Mouse (Mus musculus): ENCODE measurements around the gene Rnf180. TPM values are rescaled to one million over a fixed set of nuclear protein-coding genes. Genes with fewer than 3 reads are reported as not detected.

Gene Rnf180
- total RNA-seq, 4 experiments from 2014 or later, result 4.7 to 15.5 (median 9.9) TPM

- DNase-seq, result no peak
Observed at GRCm38 (mm10) chr13:105130080-105130479, 164.5 kb downstream of the Rnf180 start.

GRCm38 (mm10) chr13:105122092-105122491 is 172.5 kb downstream of the Rnf180 start:
- DNase-seq, result no peak

- DNase-seq, result no peak
Observed at GRCm38 (mm10) chr13:105121617-105122016, 173.0 kb downstream of the Rnf180 start.

GRCm38 (mm10) chr13:105111599-105111998 is 183.0 kb downstream of the Rnf180 start:
- no peak for DNase-seq

GRCm38 (mm10) chr13:105104385-105104784 is 190.2 kb downstream of the Rnf180 start:
- DNase-seq, result no peak

- no peak for DNase-seq
Observed at GRCm38 (mm10) chr13:105100705-105101104, 193.9 kb downstream of the Rnf180 start.

GRCm38 (mm10) chr13:105096316-105096715 is 198.3 kb downstream of the Rnf180 start:
- DNase-seq, result no peak

- no peak for DNase-seq
Observed at GRCm38 (mm10) chr13:105089276-105089675, 205.3 kb downstream of the Rnf180 start.

GRCm38 (mm10) chr13:105081862-105082261 is 212.8 kb downstream of the Rnf180 start, which contains the start of gene 4933425L06Rik:
TSS of gene 4933425L06Rik (plus strand) at chr13:105082122.
- no peak for DNase-seq

Other genes with a start within 250 kb of the Rnf180 start
- gene Rgs7bp, start 239.9 kb downstream of the Rnf180 start, total RNA-seq (2022), result 1 to 10 TPM; 1.7 to 3.2 (median 1.9) TPM
- gene 4933425L06Rik, start 212.7 kb downstream of the Rnf180 start, total RNA-seq (2022), result not detected
- not detected for gene Htr1a, start 148.8 kb upstream of the Rnf180 start, total RNA-seq (2022)

All from adrenal gland, adult 8-10 months (tissue).